Mouse (Mus musculus) CD8-positive naive resting alpha-beta T cell, adult 2 months (primary cell): ENCODE measurements around the gene Abhd16a.

Experiments
- DNase-seq, 2 experiments: peaks; one replicate each; pipeline ENCODE4 v3.0.0; 2022; ENCODE audit warnings: low read depth in 2 of 2, low spot score in 2 of 2

The Abhd16a gene

DNA sequence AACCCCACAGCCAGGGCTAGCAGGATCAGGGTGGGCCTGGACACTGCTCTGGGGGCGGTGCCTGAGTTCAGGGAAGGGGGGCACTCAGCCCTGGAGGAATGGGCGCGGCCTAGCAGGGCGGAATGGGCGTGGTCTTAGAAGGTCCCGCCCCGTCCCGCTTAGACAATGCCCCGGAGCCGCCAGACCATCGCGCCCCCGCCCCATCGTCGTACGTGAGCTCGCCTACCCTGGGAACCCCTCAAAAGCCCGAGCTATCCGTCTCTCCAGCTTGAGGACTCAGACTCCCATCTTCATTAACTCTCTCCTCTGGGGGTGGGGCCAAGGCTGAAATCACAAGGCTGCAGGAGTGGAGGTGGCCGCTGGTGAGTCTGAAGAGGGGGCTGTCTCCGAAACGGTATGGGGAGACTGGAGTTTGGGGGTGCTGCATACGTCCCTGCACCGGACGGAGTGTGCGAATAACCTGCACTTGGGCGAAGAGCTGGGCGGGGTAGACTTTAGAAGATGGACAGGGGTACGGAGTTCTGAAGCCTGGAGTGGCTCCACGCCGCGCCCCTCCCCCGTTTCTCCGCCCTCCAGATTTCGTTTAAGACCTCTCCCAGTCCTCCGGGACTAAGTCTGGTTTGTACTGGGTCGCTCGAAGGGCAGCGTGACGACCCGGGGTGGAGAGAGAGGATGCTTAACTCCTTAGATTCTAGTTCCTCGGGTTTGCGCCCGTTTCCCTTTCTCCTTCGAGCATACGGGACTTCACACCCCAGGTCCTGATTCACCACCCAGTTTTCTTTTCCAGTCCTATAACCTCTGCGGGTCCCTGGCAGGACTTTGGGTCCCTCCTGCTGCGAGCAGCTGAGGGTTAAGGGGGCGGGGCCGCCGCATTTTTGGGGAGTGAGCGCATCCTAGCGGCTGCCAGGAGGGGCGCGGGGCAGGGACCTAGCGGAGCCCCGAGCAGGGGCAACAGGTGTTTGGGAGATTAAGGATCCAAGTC, 29.9 kb upstream of the Abhd16a start, which contains the start of gene Ddah2:
TSS of gene Ddah2 (plus strand) at position 125 of the 982 bp plus-strand sequence.
- DNase-seq: peak; percentile 80 to 87

DNA sequence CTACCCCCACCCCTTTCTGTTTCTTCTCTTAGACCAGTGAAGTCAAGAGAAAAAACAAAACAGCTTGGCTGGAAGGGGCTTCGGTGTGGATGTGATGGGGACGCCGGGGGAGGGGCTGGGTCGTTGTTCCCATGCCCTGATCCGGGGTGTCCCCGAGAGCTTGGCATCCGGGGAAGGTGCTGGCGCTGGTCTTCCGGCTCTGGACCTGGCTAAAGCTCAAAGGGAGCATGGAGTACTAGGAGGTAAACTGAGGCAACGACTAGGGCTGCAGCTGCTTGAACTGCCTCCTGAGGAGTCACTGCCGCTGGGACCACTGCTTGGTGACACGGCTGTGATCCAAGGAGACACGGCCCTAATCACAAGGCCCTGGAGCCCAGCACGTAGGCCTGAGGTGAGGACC, 29.0 kb upstream of the Abhd16a start:
- DNase-seq: no peak

DNA sequence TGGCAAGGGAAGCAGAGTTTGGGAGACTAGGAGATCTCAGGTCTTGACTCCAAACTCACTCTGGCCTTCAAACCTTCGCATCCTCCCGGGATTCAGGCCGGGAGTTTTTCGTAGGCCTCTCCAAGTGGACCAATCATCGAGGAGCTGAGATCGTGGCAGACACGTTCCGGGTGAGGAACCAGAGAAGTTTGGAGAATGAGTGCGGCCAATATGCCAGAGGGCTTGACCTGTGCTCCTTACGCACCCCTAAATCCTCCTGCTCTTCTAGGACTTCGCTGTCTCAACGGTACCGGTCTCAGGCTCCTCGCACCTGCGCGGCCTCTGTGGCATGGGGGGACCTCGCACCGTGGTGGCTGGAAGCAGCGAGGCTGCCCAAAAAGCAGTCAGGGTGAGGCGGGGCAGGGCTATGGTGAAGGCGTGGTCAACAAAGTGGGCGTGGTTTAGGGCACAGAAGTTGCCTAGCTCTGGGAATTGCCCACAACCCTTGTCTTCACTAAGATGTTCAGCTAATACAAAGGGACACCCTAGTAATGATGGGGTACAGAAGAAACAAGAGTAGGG, 28.2 kb upstream of the Abhd16a start:
- no peak for DNase-seq

DNA sequence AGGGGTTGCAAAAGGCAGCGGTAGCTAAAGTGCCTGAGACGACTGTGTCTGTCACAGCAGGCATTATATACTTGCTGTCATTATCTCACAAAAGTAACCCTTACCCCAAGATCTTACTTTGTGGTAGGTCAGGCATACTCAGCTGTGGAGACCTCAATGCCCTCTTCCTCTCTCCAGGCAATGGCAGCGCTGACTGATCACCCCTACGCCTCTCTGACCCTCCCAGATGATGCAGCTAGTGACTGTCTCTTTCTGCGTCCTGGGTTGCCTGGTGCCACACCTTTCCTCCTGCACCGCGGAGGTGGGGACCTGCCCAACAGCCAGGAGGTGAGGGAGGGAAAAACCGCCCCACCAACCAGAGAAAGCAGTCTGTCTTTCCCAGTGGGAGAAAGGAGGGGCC, 27.8 kb upstream of the Abhd16a start:
- no peak for DNase-seq

DNA sequence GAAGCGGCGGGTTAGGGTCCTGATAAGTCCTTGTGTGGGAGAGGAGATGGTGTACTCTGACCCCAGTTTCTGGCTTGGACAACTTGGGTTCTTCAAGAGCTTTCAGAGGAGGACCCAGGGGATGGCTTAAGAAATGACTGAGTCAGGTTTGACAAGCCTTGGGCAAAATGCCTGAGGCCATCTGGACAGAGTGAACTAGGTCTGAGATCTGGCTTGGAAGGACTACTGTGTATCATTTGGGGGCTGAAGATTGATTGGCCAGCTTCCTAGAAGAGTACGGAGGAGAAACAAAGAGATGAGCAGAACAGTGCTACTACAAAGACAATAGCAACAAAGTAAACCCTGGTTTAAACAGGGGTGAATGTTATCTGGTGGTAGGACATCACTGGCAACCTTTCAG, 25.6 kb upstream of the Abhd16a start:
- no peak for DNase-seq

DNA sequence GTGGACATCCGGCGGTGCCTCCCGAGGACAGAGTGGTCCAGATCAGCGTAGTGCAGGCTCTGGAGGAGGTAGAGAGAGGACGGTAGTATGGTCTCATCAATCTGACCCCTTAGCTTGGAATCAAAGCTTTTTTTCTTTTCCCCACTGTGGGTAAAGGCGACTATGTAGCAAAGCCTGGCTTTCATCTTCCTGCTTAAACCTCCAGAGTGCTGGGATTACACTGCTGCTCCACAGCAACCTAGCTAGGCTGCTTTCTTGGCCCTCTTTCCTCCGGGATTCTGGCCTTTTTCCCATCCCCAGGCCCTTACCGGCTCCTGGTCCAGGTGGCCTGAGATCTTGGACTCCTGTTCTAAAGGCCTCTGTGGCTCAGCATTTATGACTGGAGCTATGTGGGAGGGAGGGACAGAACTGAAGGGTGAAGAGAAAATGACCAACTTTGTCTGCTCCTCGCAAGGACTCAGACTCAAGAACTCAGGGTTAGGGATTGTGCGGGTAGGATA, 24.6 kb upstream of the Abhd16a start:
- no peak for DNase-seq

DNA sequence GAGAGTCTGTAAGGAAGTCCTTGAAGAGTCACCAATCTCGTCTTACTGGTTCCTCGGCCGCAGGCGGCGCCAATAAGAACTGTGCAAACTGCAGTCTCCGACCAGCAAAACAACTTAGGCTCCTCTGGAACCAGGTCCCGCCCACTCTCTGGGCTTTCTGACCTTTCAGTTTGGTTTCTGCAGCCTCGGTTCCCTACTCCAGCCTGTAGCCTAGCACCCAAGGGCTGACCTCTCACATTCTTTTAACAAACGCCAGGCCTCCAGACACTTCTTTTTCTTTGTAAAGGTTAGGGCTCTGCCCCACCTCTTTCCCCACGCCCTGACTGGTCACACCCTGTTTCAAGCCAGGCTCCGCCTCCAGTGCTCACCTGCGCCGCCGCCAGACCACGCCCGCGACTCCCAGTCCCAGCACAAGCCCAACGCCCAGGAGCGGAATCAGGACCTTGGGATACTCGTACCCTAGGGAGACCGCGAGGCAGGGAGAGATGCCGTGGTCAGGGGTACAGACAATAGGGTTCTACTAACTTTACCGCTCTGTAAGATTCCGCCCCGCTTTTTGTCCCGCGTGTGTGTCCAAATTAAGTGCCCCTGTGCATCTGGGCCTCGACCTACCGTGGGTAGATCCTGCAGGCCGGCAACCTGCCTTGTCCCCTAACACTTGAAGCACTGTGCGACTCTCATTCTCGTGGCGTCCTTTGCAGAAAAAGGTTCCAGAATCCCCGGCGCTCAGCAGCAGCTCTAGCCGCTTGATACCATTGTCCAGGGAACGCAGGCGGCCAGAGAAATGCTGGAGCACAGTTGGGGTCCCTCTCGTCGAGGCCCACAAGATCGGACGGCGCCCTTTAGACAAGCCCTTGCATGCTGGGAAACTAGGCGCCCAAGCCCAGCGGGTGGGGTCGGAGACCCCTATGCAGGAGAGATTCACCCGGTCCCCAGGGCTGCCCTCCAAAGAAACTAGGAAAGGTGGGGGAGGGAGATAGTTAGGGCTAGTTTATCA, 23.8 kb upstream of the Abhd16a start, which contains the start of gene Ly6g6c:
TSS of gene Ly6g6c (plus strand) at position 438 of the 997 bp plus-strand sequence.
- DNase-seq: no peak

DNA sequence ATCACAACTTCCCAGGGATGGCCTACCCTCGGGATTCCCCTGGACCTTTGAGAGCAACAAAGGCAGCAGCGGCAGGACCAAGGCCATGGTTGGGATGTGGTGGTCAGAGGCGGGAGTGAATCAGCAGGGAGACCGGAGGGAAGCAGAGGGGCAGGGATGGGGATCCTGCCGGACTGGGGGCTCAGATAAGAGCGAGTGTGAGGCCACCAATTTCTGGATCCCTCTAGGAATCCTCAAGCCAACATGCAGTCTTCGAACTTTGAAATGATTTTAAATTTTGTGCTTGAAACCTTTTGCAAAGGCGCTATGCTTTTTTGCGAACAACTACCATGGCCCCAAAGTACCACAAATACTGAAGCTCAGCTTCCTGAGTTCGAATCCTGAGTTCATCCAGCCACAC, 23.0 kb upstream of the Abhd16a start, which contains the start of gene Mpig6b:
TSS of gene Mpig6b (minus strand) at position 101 of the 400 bp plus-strand sequence.
- DNase-seq: no peak

DNA sequence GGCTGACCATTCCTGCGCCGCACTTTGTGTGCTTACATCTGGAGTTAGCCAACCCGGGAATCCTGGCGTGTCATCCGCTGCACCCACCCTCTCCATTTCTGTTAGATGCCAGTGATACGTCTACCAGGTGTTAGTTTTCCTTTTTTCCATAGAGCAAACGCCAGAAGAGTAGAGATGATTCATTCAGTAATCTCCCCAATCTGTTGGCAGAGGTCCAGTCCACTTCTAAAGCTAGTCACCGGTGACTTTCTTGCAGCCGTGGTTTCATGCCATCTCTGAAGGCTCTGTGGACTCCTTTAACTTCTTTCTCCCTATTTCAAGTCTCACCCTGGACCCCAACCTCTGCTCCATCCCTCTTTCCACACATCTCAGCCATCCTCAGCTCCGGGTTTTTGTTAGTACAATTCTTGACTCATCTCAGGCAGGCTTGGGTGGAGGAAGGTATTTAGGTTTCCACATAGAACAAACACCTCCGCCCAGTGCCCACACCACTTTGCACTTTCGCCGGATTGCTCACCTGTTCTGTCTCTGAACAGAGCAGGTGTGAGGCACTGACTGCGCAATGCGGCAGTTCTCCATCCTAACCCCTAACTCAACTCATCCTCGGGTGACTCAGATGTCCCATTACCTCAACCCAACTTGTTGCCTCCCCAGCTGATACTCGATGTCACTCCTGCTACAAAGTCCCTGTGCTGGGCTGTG, 20.7 kb upstream of the Abhd16a start:
- no peak for DNase-seq

DNA sequence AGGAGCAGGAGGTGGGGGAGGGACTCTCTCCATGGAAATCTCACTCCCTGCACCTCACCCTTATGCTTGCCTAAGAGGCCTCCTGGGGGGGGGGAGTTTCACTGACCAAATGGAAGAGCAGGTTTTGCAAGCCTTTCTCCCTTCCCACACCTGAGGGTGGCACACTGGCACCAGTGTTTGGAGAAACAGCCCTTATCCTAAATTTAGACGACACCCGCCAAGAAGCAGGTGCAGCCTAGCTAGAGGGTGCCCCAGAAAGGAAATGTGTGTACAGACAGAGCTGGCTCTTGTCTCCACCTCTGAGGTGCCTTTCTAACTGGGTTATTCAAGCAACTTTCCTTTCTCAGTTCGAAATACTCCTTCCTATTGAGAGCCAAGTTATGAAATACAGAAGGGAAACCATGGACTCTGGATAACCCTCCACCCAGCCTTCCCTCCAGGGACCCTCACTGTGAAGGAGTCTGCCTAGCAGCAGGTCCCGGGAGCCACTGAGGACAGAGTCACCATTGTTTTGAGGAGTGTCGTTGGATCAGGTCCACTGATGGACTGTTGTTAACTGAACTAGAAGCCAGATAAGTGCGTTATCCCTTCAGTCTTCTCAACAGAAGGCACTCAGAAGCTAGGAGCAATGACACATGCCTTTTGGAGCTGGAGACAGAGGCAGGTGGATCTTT, 18.4 kb upstream of the Abhd16a start:
- DNase-seq: no peak

DNA sequence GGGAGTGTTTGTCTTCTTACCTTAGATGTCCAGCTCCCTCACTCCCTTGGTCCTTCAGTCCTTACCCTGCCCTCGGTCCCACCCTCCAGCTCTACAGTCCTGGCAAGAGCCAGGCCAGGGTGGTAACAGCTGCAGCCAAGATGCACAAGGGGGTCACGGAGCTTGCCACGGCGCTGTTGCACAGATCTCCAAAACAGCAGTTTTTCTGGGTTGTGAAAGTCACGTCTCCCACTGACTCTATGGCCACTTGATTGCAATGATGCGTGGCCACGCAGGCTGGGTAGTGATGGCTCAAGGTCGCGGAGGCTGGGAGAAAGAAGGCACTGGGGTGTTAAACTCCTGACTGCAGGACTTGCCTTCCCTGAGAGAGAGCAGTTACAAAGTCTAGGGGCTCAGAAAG, 17.6 kb upstream of the Abhd16a start:
- DNase-seq: no peak

DNA sequence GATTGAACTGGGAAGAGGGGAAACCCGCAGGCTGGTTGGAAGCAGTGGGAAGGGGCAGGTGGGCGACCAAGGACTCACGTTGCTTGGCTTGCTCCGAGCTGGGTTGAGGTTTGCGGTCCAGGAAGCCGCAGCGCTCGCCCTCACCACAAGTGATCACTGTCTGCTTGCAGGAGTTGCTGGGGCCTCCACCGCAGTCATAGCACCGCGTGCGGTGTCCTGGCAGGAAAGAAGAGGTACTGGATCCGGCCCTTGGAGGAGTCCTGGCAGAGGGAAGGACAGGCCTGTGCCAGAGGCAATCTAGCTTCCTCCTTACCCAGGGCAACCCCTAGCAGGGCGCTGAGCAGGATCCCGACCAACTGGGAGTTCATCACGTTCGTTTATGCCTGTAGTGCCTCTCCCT, 15.0 kb upstream of the Abhd16a start:
- no peak for DNase-seq

DNA sequence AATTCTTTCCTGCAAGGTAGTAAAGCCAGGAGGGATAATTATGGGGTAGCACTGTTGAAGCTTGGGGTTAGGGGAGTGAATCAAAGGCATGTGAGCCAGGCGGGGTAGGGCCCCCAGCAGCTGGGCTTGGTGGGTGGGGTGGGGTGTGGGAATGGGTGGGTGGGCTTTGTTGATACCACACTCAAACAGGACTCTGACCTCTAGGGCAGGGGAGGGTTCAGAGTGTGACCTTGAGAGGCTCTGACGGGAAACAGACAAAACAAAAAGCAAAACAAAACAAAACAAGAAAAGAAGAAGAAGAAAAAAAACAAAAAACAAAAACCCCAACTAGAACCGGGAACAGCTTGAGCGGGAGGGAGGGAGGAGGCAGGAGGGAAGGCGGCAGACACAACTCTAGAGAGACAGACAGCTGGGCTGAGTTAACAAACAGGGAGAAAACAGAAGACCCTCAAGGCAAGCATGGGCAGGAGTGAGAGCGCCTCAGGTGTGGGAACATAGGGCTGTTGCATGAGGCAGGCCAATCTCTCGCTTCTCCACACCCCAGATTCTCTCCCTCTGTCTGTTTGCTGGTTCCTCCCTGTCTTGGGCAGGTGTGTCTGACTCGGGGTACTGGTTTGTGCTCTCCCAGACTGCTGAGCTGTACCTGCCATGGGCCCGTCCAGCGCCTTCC, 12.4 kb upstream of the Abhd16a start, which contains the start of gene Ly6g6e:
TSS of gene Ly6g6e (plus strand) at position 396 of the 670 bp plus-strand sequence.
- DNase-seq: no peak

DNA sequence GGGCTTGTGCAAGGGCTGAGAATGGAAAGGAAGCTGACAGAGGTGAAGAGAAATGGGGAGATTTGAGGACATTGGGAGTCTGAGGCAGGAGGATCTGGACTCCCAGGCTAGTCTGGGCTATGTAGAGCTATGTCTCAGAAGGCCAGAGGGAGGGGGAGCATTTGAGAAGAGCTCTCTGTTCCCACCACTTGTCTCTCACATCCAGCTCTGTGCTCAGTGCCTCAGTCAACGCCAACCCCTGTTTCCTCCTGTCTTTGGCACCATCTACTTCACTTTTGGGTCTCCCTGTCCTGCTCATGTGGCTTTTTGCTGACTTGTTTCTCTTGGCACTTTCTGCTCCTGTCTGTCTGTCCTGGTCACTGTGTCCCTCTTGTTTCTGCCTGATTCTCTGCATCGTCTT, 11.8 kb upstream of the Abhd16a start:
- no peak for DNase-seq

DNA sequence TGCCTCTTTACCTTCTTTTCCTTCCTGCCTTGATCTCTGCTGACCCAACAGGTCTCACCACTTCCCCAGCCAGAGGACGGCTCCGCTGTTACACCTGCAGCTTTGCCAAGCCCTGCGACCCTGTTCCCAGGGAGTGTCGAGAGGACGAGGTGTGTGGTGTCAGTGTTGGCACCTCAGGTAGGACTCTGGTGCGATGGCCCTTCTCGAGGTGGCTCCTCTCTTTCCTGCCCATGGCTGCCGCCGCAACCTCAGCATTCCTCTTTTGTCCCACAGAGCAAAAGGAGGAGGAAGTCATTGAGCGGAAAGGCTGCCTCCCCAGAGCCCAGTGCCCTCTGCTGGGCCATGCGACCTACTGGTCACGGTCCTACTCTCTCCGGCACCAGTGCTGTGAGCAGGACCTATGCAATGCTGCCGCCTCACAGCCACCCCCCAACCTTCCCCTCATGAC, 11.3 kb upstream of the Abhd16a start, which contains the start of gene Ly6g6d:
TSS of gene Ly6g6d (minus strand) at position 280 of the 448 bp plus-strand sequence.
- no peak for DNase-seq

DNA sequence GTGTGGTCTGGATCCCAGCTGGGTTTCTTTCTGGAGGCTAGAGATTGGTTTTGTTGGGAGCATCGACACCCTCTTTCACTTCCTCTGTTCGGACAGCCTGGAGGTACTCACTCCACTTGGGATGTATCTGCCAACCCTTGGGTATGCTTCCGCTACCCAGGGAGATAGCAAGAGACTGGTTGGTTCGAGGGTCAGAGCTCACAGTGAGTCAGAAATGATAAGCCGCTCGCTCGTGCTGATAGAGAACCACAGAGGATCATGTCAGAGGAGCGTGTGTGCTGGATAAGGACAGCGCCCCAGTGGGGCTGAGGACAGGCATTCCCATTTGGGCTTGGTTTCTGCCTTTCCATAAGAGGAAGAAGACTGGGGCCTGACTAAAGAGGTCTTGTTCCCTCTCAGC, 9.3 kb upstream of the Abhd16a start:
- DNase-seq: no peak

DNA sequence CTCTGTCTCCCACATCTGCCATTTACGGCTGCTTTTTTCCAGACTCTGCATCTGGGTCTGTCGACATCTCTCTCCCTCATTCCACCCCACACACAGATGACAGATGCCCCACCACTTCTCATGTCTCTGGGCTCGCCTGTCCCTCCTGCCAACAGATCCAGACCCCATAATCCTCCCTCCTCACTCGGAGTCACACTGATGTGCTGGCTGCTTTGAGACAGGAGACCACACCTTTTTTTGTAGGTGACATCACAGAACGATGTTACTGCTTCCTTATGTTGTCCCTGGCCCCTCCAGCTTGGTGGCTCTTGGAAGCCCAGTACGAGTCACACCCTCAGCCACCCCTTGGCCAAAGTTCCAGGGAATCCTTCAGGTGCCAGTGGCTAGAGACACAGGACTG, 8.8 kb upstream of the Abhd16a start:
- no peak for DNase-seq

DNA sequence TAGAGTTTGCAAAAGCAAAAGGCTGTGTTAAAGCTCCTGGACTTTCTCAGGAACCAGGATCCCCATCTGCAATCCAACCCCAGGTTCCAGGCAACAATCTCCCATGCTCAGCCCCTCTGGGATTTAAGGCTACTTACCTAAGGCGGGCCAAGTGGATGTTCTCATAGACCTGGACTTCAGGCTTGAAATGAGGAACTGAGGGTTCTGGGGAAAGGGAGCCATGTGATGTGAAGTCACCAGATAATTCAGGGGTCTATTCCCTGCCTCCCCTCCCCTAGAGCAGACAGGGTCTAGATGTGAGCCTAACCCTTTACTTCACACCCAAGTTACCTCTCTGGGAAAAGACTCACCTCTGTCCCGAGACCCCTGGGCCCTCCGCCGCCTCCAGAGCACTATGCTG, 8.4 kb upstream of the Abhd16a start:
- no peak for DNase-seq
